ENCODE assay signal across 9 mouse cellular contexts in genomic region chr5:125442136-125442995, GRCm38 (mm10). TPM values are rescaled to one million over a fixed set of nuclear protein-coding genes. Genes with fewer than 3 reads are reported as not detected.
A peak's percentile ranks its signal among the peaks of the same experiment; 100 is the strongest.
DNase-seq lines count a peak whose midpoint lies in the region; ATAC-seq and TF ChIP-seq lines count a peak whose summit lies in the region.
"Had no signal": no experiment of that assay in that cellular context is flagged by ENCODE, and none has a peak within 500 bp of the region (broad histone marks: within the 10 kb centered on the region; RNA-seq: fewer than 3 reads in every experiment).

No protein-coding gene starts in this region.

- ATAC-seq in forebrain, embryonic 12.5 days (ENCODE audit: low FRiP score), result no peak
- ATAC-seq in kidney, postnatal 0 days (replicated peaks; ENCODE audit: low FRiP score, low read depth), result no peak; the same call in 1 of the 2 replicates
- ATAC-seq in monocyte, adult 5-6 weeks (replicated peaks; ENCODE audit: insufficient number of reproducible peaks, low FRiP score, low TSS enrichment, poor library complexity, severe bottlenecking), result peak; percentile 44

- peak overlapping the region; percentile 80 for H3ac ChIP-seq in C2C12 (ENCODE audit: control insufficient read depth, insufficient read length, low read depth)

- H3K4me3 ChIP-seq in C2C12 (ENCODE audit: insufficient read depth, poor library complexity, severe bottlenecking), result peak overlapping the region; percentile 61
- H3K4me3 ChIP-seq in forebrain, embryonic 12.5 days (replicated peaks), result peak overlapping the region; percentile 93
- H3K4me3 ChIP-seq in kidney, postnatal 0 days (replicated peaks; ENCODE audit: low read depth, low read length), result peak overlapping the region; percentile 89

- 24% methylated on average over 27 of the region's 27 CpGs for WGBS in forebrain, embryonic 12.5 days
- 21% methylated on average over 27 of the region's 27 CpGs for WGBS in kidney, postnatal 0 days

- no peaks in the 10 kb centered on the region for H3K36me3 ChIP-seq in C2C12 (ENCODE audit: control insufficient read depth, insufficient read depth)
- peaks cover 7% of the 10 kb centered on the region for H3K36me3 ChIP-seq in forebrain, embryonic 12.5 days (replicated peaks)
- H3K36me3 ChIP-seq in kidney, postnatal 0 days (ENCODE audit: insufficient read depth, low read length), result no peaks in the 10 kb centered on the region

- peak overlapping the region; percentile 81 for H3K9ac ChIP-seq in forebrain, embryonic 12.5 days
- H3K9ac ChIP-seq in kidney, postnatal 0 days (ENCODE audit: low read depth, low read length), result peak overlapping the region; percentile 84

- H3K27me3 ChIP-seq in C2C12 (ENCODE audit: control insufficient read depth, insufficient read depth, insufficient read length), result no peaks in the 10 kb centered on the region
- H3K27me3 ChIP-seq in forebrain, embryonic 12.5 days, result 0 out of 2 replicates have a peak, but pooled peaks cover 3% of the 10 kb centered on the region
- no peaks in the 10 kb centered on the region for H3K27me3 ChIP-seq in kidney, postnatal 0 days (ENCODE audit: insufficient read depth, low read length)

- H3K79me2 ChIP-seq in C2C12 (ENCODE audit: control insufficient read depth, insufficient read depth), result peaks cover 56% of the 10 kb centered on the region

- H3K9me3 ChIP-seq in forebrain, embryonic 12.5 days, result no peaks in the 10 kb centered on the region
- no peaks in the 10 kb centered on the region for H3K9me3 ChIP-seq in kidney, postnatal 0 days (replicated peaks; ENCODE audit: low read length)

- peaks cover 25% of the 10 kb centered on the region for H3K4me1 ChIP-seq in forebrain, embryonic 12.5 days
- 0 out of 2 replicates have a peak, but pooled peaks cover 8% of the 10 kb centered on the region for H3K4me1 ChIP-seq in kidney, postnatal 0 days (replicated peaks; ENCODE audit: insufficient read depth, low read length)

- H3K79me3 ChIP-seq in C2C12 (ENCODE audit: low read depth), result peaks cover 17% of the 10 kb centered on the region

- H3K27ac ChIP-seq in forebrain, embryonic 12.5 days, result peak overlapping the region; percentile 79
- peak overlapping the region; percentile 72 for H3K27ac ChIP-seq in kidney, postnatal 0 days

- no peak for TF ChIP-seq CTCF in C2C12 (IDR thresholded peaks at IDR 0.05; ENCODE audit: control insufficient read depth, insufficient read depth, insufficient read length)
- no peak for TF ChIP-seq CTCF in kidney, postnatal 0 days (IDR thresholded peaks at IDR 0.05; ENCODE audit: low read depth)

- DNase-seq in cerebellum, adult 9-10 months, result peak; percentile 41
- DNase-seq in cerebellum, postnatal 25 days, result no peak
- DNase-seq in kidney, postnatal 0 days (ENCODE audit: low spot score), result peak; percentile 27
- DNase-seq in adrenal gland, postnatal 36 days, result no peak
- no peak for DNase-seq in T-cell, adult 2 months (ENCODE audit: low spot score)

- H3K4me2 ChIP-seq in forebrain, embryonic 12.5 days, result peak overlapping the region; percentile 79
- H3K4me2 ChIP-seq in kidney, postnatal 0 days (ENCODE audit: low read length), result peak overlapping the region; percentile 83

TF ChIP-seq in C2C12, 6 proteins besides CTCF, POLR2A, EP300 and RAD21:
- TF ChIP-seq MAX (IDR thresholded peaks at IDR 0.05), result no peak
- TF ChIP-seq FOSL1 (IDR thresholded peaks at IDR 0.05; ENCODE audit: insufficient read depth, low read length, poor library complexity, severe bottlenecking), result no peak
- TF ChIP-seq USF1 (IDR thresholded peaks at IDR 0.05; ENCODE audit: low read depth), result no peak
- TF ChIP-seq MYOG (IDR thresholded peaks at IDR 0.05; ENCODE audit: control insufficient read depth, extremely low read depth, insufficient read length), result no peak
- no peak for TF ChIP-seq CEBPB (IDR thresholded peaks at IDR 0.05; ENCODE audit: low read depth)
- no peak for TF ChIP-seq MYOD1 (IDR thresholded peaks at IDR 0.05; ENCODE audit: control insufficient read depth, insufficient read length, low read depth)

RNA-seq across cellular contexts. Expression of gene Bri3bp, which starts 1.0 kb away (rescaled TPM):
- polyA plus RNA-seq in C2C12 (2012; fragmentation: generic; extraction: Trizol), result 29.4 TPM
- 37.4 and 43.0 TPM in 2 replicates for polyA plus RNA-seq in forebrain, embryonic 12.5 days (2016; fragmentation: Nextera tagmentation; extraction: Ambion mirVana)
- 46.7 and 47.2 TPM in 2 replicates for polyA plus RNA-seq in kidney, postnatal 0 days (2015; fragmentation: Nextera tagmentation; extraction: Ambion mirVana)
- total RNA-seq in monocyte, adult 5-6 weeks (2017), result 19.1 to 27.0 TPM (median 23.6 TPM) in 3 replicates
- total RNA-seq in adrenal gland, postnatal 36 days (2021), result 10 to 100 TPM; 25.6 to 39.0 TPM

RNA-seq across cellular contexts. Expression of gene Dhx37, which starts 8.4 kb away (rescaled TPM):
- polyA plus RNA-seq in C2C12 (2012; fragmentation: generic; extraction: Trizol), result 25.2 TPM
- polyA plus RNA-seq in forebrain, embryonic 12.5 days (2016; fragmentation: Nextera tagmentation; extraction: Ambion mirVana), result 16.5 and 17.1 TPM in 2 replicates
- polyA plus RNA-seq in kidney, postnatal 0 days (2015; fragmentation: Nextera tagmentation; extraction: Ambion mirVana), result 7.2 and 8.1 TPM in 2 replicates
- total RNA-seq in monocyte, adult 5-6 weeks (2017), result 4.7 to 22.7 TPM (median 19.3 TPM) in 3 replicates
- 10 to 100 TPM; 16.3 to 21.9 TPM for total RNA-seq in adrenal gland, postnatal 36 days (2021)

RNA-seq across cellular contexts. Expression of gene Aacs, which starts 33.2 kb away (rescaled TPM):
- 53.3 TPM for polyA plus RNA-seq in C2C12 (2012; fragmentation: generic; extraction: Trizol)
- polyA plus RNA-seq in forebrain, embryonic 12.5 days (2016; fragmentation: Nextera tagmentation; extraction: Ambion mirVana), result 54.8 and 62.3 TPM in 2 replicates
- 22.0 and 25.5 TPM in 2 replicates for polyA plus RNA-seq in kidney, postnatal 0 days (2015; fragmentation: Nextera tagmentation; extraction: Ambion mirVana)
- 9.0 to 122 TPM (median 12.6 TPM) in 3 replicates for total RNA-seq in monocyte, adult 5-6 weeks (2017)
- total RNA-seq in adrenal gland, postnatal 36 days (2021), result 100 to 1,000 TPM in 1 of 2 experiments, 10 to 100 TPM in 1; 96.1 to 101 TPM

RNA-seq across cellular contexts. Expression of gene Ubc, which starts 52.4 kb away (rescaled TPM):
- polyA plus RNA-seq in C2C12 (2012; fragmentation: generic; extraction: Trizol), result 918 TPM
- polyA plus RNA-seq in forebrain, embryonic 12.5 days (2016; fragmentation: Nextera tagmentation; extraction: Ambion mirVana), result 1,113 and 1,114 TPM in 2 replicates
- 702 and 872 TPM in 2 replicates for polyA plus RNA-seq in kidney, postnatal 0 days (2015; fragmentation: Nextera tagmentation; extraction: Ambion mirVana)
- total RNA-seq in monocyte, adult 5-6 weeks (2017), result 791 to 1,058 TPM (median 1,006 TPM) in 3 replicates
- total RNA-seq in adrenal gland, postnatal 36 days (2021), result 1,000 to 10,000 TPM; 1,428 to 1,489 TPM

RNA-seq across cellular contexts. Expression of gene Gm10382, which starts 53.2 kb away (rescaled TPM):
- 2.2 TPM for polyA plus RNA-seq in C2C12 (2012; fragmentation: generic; extraction: Trizol)
- polyA plus RNA-seq in forebrain, embryonic 12.5 days (2016; fragmentation: Nextera tagmentation; extraction: Ambion mirVana), result 0.91 and 0.97 TPM in 2 replicates
- 0.40 and 0.74 TPM in 2 replicates for polyA plus RNA-seq in kidney, postnatal 0 days (2015; fragmentation: Nextera tagmentation; extraction: Ambion mirVana)
- total RNA-seq in monocyte, adult 5-6 weeks (2017), result 2.9 TPM in 1 of 3 replicates, not detected in the others
- total RNA-seq in adrenal gland, postnatal 36 days (2021), result under 1 TPM; 0.23 to 0.40 TPM
- polyA plus RNA-seq: large intestine, adult 2 months had no signal

Comparison
In these comparisons a context has a peak if more than half of its experiments do, and no peak if none do; other contexts are left out.
1. DNase-seq: peak in cerebellum, adult 9-10 months (single experiment) and kidney, postnatal 0 days (single experiment); none in cerebellum, postnatal 25 days (0 of 2), adrenal gland, postnatal 36 days (0 of 2) and T-cell, adult 2 months (single experiment).
2. Peak in every context shown above with its lines, with median percentiles within 50 percentile points of each other: H3K4me3 ChIP-seq.